Mouse (Mus musculus) liver, embryonic 11.5 days (tissue): ENCODE data around the gene Artn. TPM values are rescaled to one million over a fixed set of nuclear protein-coding genes. Genes with fewer than 3 reads are reported as not detected.

Source experiments
- ATAC-seq: fragments of 200-750 bp; cut with Nextera tagmentation; replicated peaks from 2 replicates; pipeline ENCODE4 v1.8.0; 2017; ENCODE audit warnings: moderate number of reproducible peaks, mild to moderate bottlenecking, moderate TSS enrichment, moderate library complexity; ENCODE audit not compliant: low FRiP score
- DNase-seq: peaks from one replicate; pipeline ENCODE4 v3.0.0-alpha.2; 2017; ENCODE audit warnings: low spot score
- H3K27ac ChIP-seq: fragments of 300-500 bp; sonication (generic); 2 replicates; pipeline ENCODE4 v1.5.1; 2014; ENCODE audit warnings: mild to moderate bottlenecking, low read depth, low read length, control low read depth
- H3K27me3 ChIP-seq: fragments of 300-500 bp; sonication (generic); replicated peaks from 2 replicates; pipeline ENCODE4 v1.6.1; 2014; ENCODE audit warnings: low read length, mixed read lengths; ENCODE audit not compliant: control insufficient read depth, insufficient read depth
- H3K36me3 ChIP-seq: fragments of 300-500 bp; sonication (generic); 2 replicates; pipeline ENCODE4 v1.6.1; 2014; ENCODE audit warnings: mild to moderate bottlenecking, low read length, moderate library complexity, mixed read lengths; ENCODE audit not compliant: control insufficient read depth, insufficient read depth
- H3K4me1 ChIP-seq: fragments of 300-500 bp; sonication (generic); replicated peaks from 2 replicates; pipeline ENCODE4 v1.6.1; 2014; ENCODE audit warnings: low read length, mixed read lengths; ENCODE audit not compliant: control insufficient read depth, insufficient read depth
- H3K4me2 ChIP-seq: fragments of 300-500 bp; sonication (generic); 2 replicates; pipeline ENCODE4 v1.6.1; 2014; ENCODE audit warnings: mild to moderate bottlenecking, control low read depth, moderate library complexity
- H3K4me3 ChIP-seq: fragments of 300-500 bp; sonication (generic); 2 replicates; pipeline ENCODE4 v1.5.1; 2014; ENCODE audit warnings: low read depth, low read length, control low read depth
- H3K9ac ChIP-seq: fragments of 300-500 bp; sonication (generic); 2 replicates; pipeline ENCODE4 v1.6.1; 2014; ENCODE audit warnings: low read depth, low read length, control low read depth
- H3K9me3 ChIP-seq: fragments of 300-500 bp; sonication (generic); 2 replicates; pipeline ENCODE4 v1.6.1; 2016; ENCODE audit warnings: low read length, inconsistent platforms, mixed read lengths; ENCODE audit not compliant: control insufficient read depth
- WGBS: fragments of 180-500 bp; shearing (Covaris S2); extraction: QIAGEN DNeasy Blood & Tissue Kit; methylation state at CpG from one replicate; pipeline ENCODE4 v1.1.7; 2014; 5-methylcytosine and 5-hydroxymethylcytosine counted together
- polyA plus RNA-seq: library from polyadenylated mRNA; unstranded; fragments of >200 nt; fragmentation: Nextera tagmentation; extraction: Ambion mirVana; gene quantifications from 2 replicates; pipeline ENCODE4 v1.2.1, GENCODE M21; 2014

The Artn gene
- polyA plus RNA-seq, 1 experiment from 2014 or later = 1.2 TPM

- Histone ChIP-seq H3K27me3 (no peaks in the 10 kb centered on the region; the same call in 1 of the 2 replicates), H3K9ac (peak within 1 kb of the TSS; percentile 81), H3K36me3 (peaks cover 18% of the 10 kb centered on the region; the same call in 1 of the 2 replicates), H3K4me1 (peaks cover 20% of the 10 kb centered on the region), H3K27ac (peak within 1 kb of the TSS; percentile 55; the same call in 1 of the 2 replicates), H3K9me3 (no peaks in the 10 kb centered on the region), H3K4me2 (peak within 1 kb of the TSS; percentile 98), H3K4me3 (peak within 1 kb of the TSS; percentile 77)
- WGBS = 2% methylated on average over 91 of the region's 103 CpGs
- ATAC-seq (peak; percentile 22), DNase-seq (peak; percentile 73)
Observed at GRCm38 (mm10) chr4:117882701-117883691, 46.6 kb downstream of the Artn start, which contains the start of gene B4galt2. Gene B4galt2 (minus strand): TSS chr4:117883487.

- Histone ChIP-seq H3K27ac (no peak overlapping the region), H3K9ac (no peak overlapping the region), H3K27me3 (no peaks in the 10 kb centered on the region; the same call in 1 of the 2 replicates), H3K36me3 (0 out of 2 replicates have a peak, but pooled peaks cover 4% of the 10 kb centered on the region), H3K9me3 (no peaks in the 10 kb centered on the region), H3K4me2 (no peak overlapping the region), H3K4me3 (no peak overlapping the region), H3K4me1 (peaks cover 4% of the 10 kb centered on the region; the same call in 1 of the 2 replicates)
- WGBS = 66% methylated on average over 5 of the region's 5 CpGs
- no peak for DNase-seq
- no peak for ATAC-seq
Observed at GRCm38 (mm10) chr4:117878703-117879102, 50.9 kb downstream of the Artn start.

- Histone ChIP-seq H3K4me2 (no peak overlapping the region), H3K4me1 (peaks cover under 1% of the 10 kb centered on the region; the same call in 1 of the 2 replicates), H3K36me3 (peaks cover 4% of the 10 kb centered on the region; the same call in 1 of the 2 replicates), H3K4me3 (no peak overlapping the region), H3K9ac (no peak overlapping the region), H3K9me3 (no peaks in the 10 kb centered on the region), H3K27me3 (no peaks in the 10 kb centered on the region; the same call in 1 of the 2 replicates), H3K27ac (no peak overlapping the region)
- 73% methylated on average over 10 of the region's 10 CpGs for WGBS
- DNase-seq (no peak), ATAC-seq (no peak)
Observed at GRCm38 (mm10) chr4:117878301-117878700, 51.3 kb downstream of the Artn start.

Other genes starting within 250 kb of the Artn start
- 56.7 and 59.0 TPM in 2 replicates for gene Dmap1, start 247.5 kb downstream of the Artn start, polyA plus RNA-seq
- not detected in 2 replicates for gene Gm12845, start 205.4 kb downstream of the Artn start, polyA plus RNA-seq
- not detected in 2 replicates for gene Klf17, start 164.1 kb downstream of the Artn start, polyA plus RNA-seq
- 21.7 and 26.3 TPM in 2 replicates for gene Slc6a9, start 95.3 kb downstream of the Artn start, polyA plus RNA-seq
- gene Ccdc24, start 57.2 kb downstream of the Artn start, polyA plus RNA-seq = 1.1 and 1.5 TPM in 2 replicates
- gene B4galt2, start 46.3 kb downstream of the Artn start, polyA plus RNA-seq = 9.3 and 10.5 TPM in 2 replicates
- 212 and 229 TPM in 2 replicates for gene Atp6v0b, start 42.4 kb downstream of the Artn start, polyA plus RNA-seq
- gene Dph2, start 37.7 kb downstream of the Artn start, polyA plus RNA-seq = 21.9 and 23.1 TPM in 2 replicates
- 42.7 and 44.2 TPM in 2 replicates for gene Ipo13, start 14.8 kb downstream of the Artn start, polyA plus RNA-seq
- gene St3gal3, start 205.2 kb upstream of the Artn start, polyA plus RNA-seq = 4.1 and 4.5 TPM in 2 replicates